Mouse (Mus musculus) fat pad, adult 2 months (tissue): ENCODE measurements around the gene Prcc.

ENCODE experiments used
- DNase-seq: peaks from one replicate; pipeline ENCODE4 v3.0.0-alpha.2; 2011; ENCODE audit warnings: low read depth, low spot score; ENCODE audit errors: extremely low read depth

Gene Prcc

DNA sequence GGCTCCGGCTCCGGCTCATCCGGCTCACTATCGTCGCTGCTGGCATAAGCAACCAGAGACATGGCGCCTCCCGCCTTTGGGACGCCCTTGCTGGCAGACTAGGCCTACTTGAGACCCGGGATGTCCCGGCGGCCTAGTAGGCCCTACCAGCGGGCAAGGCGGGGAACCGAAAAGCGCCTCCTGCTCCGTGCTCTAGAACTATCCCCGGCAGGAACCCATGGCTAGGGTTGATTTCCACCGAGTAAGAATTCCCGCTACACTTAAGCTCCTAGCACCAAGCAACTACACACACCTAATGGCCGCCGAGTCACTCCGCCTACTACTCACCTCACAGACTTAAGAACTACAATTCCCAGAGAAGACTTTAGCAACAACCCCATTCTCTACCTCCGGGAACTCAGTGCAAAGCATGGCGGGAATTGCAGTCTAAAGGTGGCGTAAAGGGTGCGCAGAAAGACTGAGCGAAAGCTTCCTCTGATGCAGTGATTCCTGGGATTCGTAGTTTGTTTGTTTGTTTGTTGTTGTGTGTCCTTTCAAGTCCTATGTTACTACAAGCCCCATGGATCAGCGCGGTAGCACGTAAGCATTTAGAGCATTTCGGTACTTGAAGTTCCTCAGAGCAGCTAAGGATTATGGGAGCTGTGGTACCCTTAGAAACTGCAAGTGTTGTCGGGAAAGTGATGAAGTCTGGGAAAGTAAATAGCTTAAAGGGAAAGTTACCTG, at the start of gene Prcc:
Prcc (minus strand) TSS at position 328 of the 723 bp plus-strand sequence.
- peak; percentile 100 for DNase-seq

DNA sequence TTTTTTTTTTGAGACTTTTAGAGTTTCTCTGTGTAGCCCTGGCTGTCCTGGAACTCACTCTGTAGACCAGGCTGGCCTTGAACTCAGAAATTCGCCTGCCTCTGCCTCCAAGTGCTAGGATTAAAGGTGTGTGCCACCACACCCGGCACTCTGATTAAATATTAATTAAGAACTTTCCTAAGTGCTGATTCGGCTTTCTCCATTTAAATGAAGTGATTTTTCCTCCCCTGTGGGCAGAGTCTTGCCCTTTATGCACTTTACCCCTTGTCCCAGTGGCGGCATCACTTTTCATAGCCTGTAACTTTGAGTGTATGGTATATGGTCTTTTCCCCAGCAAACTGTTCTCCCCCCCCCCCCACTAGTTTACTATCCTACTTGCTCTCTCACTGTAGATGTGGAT, 49.8 kb upstream of the Prcc start:
- no peak for DNase-seq

DNA sequence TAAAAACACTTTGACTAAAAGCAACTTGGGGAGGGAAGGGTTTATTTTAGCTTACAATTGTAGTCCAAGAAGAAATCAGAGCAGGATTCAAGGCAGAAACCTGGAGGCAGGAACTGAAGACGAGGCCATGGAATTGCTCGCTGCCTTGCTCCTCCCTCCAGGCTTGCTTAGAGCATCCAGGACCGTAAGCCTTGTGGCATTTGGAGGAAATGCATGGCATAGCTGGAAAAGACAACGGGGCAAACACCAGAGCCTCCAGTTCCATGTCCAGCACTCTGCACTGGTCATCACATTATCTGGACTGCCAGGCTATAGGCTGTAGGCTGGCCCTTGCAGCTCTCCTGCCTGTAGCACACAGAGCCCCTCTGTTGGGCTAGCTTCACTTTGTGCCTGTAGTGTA, 49.1 kb upstream of the Prcc start:
- no peak for DNase-seq

DNA sequence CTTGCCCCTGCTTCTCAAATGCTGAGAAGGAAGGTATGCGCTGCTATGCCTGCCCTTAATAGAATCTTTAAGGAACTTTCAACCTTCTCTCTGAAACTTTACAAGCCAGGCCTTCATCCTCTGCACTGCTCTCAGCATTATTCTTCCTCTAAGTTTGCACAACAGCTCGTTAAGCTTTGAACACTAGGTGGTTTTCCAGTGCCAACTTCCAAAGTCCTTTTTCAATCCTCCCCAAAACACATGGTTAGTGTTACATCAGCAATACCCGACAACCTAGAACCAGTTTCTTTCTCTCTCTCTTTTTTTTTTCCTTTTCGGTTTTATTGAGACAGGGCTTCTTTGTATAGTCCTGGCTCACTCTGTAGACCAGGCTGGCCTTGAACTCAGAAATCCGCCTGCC, 48.6 kb upstream of the Prcc start:
- no peak for DNase-seq

DNA sequence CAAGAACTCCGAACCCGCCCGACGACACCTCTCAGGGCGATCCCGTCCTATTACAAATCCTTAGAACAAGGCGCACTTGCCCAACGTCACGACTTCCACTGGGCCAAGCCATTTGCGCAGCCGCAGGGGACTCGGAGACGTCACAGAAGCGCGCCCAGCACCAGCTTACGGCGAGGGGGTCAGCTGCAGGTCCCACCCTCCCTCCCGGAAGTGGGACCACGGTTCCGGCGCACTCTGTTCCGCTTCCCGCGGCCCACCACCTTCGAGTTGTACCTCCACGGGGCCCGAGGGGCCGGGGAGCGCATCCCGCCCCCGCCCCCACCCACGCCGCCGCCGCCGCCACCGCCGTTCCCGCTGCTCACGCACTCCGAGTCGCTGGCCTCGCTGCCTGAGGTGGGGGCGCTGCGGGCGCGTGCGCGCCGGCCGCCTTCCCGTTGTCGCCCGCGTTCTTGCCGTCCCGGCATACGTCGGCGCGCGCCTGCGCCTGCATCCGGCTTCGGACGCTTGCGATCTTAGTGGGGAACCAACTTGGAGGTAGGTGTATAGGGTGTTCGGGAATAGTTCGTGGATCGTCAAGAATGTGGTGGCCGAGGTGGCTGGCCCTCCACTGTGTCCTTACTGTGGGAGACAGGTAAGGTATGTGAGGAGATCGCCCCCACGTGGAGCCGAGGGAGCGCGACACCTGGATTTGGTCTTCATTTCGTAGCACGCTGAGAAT, 44.8 kb upstream of the Prcc start, which contains the start of the genes Isg20l2 and Rrnad1:
Isg20l2 (plus strand) TSS at position 237 of the 718 bp plus-strand sequence.
Rrnad1 (minus strand) TSS at position 640 of the 718 bp plus-strand sequence.
- DNase-seq, result peak; percentile 59

DNA sequence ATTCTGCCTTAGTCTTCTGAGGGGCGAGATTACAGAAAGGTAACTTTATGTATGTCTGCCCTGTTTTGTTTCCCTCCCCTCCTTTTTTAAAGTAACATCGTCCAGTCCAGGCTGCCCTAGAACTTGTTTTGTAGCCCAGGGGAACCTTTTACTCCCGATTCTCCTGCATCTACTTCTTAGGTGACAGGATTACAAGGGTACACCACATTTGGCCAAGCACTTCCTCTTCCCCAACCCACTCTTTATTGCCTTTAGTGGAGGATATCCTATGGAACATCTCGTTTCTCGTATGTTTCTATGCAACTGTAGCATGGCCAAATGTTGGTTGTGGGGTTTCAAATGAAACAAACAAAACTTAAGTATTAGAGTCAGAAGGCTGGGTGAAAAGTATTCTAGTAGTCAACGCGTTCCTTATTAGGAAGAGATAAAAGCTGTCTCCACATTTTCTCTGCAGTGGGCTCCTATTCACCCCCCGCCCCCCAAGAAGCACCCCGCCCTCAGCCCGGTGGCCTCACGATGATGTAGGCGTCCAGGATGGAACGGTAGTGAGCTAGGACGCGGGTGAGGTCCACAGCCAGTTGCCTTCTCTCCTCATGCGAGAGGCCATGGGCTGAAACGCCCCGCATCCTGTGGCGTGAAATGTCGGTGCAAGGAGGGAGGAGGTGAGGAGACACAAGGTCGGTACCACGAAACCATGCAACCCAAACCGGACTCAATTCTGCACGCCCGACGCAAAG, 44.1 kb upstream of the Prcc start:
- no peak for DNase-seq

DNA sequence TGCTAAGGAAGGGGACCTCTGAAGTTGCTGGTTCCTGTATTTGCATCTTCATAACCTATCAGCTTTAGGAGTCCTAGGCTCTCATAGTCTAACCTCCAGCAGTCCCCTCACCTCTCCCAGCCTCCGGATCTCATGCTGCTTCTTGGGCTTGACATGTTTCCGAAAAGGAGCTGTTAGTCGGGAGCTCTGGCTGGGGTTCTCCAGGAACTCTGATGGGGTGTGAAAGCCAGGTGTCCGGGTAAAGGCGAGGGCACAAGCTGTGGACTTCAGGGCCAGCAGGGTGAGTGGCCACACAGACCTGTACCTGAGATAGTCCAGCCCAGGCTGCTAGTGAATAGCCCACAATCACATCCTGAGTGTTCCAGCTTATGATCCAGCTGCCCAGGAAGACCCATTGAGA, 42.0 kb upstream of the Prcc start:
- no peak for DNase-seq

DNA sequence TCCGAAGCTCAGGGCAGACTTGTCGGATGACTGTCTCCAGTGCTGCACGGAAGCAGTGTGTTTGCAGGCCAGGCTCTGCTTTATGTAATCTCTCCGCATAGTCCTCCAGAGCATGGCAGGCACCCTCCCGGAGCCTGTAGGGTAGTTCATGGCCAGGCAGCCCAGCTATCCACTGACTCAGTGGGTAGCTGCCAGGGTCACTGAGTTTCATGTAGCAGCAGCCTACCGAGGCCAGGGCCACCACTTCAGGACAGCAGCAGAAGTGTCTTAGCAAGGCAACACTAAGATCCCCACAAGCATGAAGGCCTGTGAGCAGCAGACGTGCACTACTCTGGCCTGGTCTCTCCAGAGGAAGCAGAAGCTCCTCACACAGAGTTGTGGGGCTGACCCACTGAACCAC, 39.6 kb upstream of the Prcc start:
- DNase-seq, result no peak

DNA sequence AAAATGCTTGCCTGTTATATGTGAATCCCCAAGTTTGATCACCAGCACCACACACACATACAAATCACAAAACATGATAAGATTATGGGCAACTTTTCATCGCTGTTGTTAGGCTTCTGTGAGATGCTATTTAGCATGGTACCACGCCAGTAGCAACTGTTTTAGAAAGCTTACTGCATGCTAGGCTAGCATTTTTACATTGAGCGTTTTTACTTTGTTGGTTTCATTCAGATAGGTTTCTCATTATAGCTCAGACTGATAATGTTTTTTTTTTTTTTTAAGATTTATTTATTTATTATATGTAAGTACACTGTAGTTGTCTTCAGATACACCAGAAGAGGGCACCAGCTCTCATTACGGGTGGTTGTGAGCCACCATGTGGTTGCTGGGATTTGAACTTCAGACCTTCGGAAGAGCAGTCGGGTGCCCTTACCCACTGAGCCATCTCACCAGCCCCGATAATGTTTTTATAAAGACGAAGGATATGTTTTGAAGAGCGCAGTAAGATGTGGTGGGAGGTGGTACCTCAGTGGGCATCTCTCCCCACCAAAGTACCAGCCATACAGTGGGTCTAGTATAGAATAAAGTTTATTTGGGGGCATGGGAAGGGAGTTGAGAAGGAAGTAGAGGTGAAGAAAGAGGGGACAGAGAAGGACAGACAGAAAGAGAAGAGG, 35.0 kb upstream of the Prcc start:
- DNase-seq, result no peak

DNA sequence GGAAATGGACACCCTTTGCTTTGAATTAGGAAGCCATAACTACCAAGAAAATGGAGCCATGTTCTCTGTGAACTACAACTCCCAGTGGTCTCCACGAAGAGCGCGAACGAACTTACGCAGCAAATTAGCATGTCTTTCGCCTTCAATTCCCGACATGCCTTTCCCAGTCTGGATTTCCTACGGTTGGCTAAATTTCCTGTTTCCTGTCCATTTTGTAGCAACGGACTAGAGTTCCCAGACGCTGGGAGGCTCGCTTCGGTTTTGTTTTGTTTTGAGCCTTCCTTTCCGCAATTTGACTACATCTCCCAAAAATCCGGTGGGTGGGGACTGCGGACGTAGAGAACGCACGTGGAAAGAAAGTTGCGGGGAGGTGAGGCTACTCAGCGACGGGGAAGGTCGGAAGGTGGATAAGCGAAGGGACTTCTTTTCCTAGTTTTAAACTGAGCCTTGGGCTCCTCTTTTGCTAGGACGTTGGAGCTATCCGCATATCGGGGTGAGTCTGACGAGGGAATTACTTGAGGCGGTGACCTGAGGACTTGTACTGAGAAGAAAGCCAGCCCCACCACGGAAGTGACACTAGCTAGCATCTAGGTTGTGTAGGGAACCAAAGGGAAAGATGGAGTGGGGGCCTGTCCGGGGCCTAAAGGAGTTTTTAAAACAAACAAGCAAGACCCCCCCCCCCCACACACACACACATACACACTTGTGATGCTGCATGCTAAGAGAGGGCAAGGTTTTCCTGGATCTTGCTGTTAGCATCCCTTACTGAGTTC, 34.1 kb upstream of the Prcc start, which contains the start of gene Mrpl24:
Mrpl24 (plus strand) TSS at position 171 of the 773 bp plus-strand sequence.
- peak; percentile 78 for DNase-seq

DNA sequence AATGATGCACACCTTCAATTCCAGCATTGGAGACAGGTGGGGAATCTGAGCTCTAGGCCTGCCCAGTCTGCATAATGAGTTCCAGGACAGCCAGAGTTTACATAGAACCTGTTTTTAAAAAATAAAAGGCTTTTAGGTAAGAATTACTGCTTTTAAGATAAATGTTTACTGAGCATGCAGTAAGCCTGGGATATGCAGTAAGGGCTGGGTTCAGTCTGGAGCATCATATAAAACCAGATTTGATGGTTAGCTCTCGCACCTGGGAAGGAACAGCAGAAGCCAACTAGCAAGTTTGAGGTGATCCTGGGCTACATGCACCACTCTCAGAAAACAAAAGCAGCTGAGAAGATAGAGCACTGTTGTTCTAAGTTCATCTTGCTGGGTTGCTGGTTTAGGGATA, 33.1 kb upstream of the Prcc start:
- no peak for DNase-seq

DNA sequence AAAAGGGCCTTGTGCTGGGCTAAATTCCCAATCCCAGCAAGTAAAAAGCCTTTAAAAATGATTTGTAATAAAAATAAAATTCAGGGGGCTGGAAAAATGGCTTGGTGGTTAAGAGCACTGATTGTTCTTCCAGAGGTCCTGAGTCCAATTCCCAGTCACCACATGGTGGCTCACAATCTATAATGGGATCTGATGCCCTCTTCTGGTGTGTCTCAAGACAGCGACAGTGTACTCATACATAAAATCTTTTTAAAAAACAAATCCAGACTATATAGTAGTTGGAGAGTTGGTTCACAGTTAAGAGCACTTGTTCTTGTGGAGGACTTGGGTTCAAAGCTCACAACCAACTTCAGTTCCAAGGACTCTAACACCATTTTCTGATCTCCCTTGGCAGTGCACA, 31.6 kb upstream of the Prcc start:
- no peak for DNase-seq

DNA sequence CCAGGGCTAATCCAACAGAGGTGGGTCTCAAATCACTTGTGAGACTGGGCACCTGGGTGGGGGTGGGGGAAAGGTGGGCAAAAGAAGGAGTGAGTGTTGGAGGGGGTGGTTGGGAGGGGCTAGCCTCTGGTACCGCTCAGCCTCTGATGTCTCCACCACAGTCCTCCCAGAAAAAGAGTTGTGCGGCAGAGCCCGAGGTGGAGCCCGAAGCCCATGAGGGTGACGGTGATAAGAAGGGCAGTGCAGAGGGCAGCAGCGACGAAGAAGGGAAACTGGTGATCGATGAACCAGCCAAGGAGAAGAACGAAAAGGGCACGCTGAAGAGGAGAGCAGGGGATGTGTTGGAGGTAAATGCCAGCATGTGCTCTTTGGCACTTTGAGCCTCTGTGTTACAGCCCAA, 28.5 kb upstream of the Prcc start:
- DNase-seq, result no peak

DNA sequence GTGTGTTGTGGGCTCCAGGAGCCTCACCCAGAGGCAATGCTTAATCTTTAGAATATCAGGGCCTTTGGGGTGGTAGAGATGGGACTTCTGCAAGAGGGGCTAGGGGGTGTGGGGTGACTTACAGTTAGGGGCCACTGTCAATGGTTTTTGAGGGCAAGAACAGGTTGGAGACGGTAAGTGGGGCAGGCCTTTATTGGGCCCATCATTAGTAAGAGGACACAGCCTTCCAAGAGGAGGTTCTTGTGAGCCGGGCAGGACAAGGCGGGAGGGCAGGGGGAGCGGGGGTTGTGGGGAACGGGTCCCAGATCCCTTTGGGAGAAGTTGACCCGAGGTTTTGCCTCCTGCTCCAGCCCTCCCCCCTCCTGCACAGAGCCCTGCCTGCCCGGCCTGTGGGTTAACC, 28.1 kb upstream of the Prcc start:
- DNase-seq, result no peak

DNA sequence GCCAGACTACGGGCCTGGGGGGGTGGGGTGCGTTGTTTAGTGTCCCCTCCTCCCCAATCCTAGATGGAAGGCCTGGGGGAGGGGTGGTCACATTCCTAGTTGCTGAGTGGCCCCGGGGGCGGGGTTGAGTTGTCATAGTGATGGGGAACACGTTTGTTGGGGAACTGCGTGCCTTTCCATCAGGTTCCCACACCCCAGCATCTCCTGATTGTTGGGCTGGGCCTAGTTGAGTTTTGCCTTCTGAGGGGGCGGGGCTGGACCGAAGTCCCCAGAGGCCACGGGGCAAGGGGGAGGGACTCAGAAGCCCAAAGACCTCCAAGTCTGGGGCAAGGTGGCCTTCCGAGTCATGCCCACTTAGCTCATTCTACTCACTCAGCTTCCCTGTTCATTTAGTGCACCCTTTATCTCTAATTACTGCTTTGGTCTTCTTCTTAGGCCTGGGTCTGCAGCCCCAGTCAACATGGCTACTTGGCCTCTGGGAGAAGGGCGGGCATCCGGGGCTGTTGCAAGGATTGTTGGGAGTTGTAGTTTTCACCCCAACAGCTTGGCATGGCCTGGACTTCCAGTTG, 25.2 kb upstream of the Prcc start:
- DNase-seq, result no peak

DNA sequence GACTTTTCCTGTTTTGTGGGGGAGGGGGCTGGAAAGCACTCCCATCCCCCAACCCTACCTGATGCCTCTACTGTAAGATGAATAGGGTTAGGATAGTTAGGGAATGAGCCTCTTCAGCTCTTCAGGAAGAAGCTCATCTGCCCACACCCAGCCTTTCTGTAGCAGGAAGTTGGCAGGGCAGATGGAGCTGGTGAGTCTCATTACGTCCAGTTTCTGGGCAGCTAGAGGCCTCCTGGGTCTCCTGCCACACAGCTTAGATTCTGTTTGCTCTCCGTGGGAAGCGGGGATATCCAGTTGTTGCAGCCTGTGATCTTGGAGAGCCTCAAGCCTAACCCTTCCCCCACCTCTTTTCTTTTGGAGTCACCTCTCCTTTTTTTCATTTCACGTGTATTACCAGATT, 24.5 kb upstream of the Prcc start:
- DNase-seq, result no peak

DNA sequence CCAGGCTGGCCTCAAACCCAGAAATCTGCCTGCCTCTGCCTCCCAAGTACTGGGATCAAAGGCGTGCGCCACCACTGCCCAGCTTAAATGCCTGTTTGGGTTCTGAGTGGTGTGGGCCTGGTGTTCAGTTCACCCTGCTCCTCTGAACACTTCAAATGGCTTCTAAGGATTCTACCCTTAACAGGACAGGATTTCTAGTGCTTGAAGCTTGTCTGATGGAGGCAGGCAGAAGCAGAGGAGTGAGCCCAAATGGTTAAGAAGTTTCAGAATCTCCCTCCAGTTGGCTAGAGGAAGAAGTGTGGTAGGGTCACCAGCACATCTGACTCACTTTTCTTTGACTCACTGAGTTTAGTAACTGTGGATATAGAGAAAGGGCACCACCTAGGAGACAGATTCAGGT, 24.0 kb upstream of the Prcc start:
- no peak for DNase-seq

DNA sequence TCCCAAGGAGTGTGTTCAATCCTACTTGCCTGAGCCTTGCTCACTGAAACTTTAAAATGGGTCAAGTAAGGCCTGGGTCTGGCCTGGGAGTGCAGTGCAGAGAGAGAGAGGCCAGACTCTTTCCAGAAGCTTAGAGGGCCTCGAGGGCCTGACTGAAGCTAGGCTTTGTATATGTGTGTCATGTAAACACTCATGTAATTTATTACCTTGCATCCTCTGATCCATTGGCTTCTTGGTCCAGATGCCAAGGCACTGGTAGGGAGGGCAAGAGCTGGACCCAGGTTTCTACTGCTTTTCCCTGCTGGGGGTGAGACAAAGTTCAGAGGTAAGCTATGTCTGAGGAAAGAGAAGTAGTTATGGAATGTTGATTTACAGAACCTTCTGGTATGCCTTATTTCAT, 22.5 kb upstream of the Prcc start:
- no peak for DNase-seq

DNA sequence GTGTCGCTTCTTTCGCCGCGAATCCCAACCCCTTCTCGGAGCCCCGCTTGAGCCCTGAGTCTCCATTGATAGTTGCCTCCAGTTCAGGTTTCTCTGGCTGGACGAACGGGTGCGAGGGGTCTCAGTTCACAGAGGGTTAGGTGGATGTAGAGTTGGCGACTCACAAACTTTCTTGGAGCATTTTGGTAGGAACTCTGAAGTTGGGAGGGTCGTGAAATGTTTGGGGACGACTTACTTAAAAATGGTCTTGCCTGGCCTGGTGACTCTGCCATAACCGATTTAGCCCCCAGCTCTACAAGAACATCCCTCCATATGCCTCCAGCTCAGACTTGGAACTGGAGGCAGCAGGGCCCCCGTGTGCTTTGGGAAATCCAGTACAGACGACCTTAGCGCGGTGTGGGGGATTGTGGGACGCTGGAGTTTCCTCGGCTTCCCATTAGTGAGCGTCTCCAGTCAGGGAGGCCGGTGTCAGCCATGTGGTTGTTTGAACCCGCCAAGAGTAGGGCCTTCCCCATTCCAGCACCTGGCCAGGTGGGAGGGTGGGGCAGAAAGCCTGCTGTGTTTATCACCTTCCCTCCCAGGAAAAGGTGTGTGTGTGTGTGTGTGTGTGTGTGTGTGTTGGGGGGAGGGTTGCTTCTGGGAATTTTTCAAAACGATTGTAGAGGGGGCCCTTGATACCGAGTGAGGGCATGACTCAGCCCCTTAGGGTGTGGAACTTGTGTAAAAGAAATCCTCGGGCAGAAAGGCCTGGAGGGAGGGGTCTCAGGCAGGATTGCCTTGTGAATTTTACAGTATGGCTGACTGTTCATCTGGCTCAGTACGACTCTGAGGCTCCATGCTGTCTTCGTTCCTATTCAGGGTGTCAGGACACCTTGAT, 21.8 kb upstream of the Prcc start:
- no peak for DNase-seq
